Mouse (Mus musculus): ENCODE measurements around the gene Nelfe.

GRCm38 (mm10) chr17:34894074-34894597, 43.9 kb downstream of the Nelfe start:
- TF ChIP-seq MXI1 (IDR thresholded peaks at IDR 0.05; ENCODE audit: low read depth, low read length): no peak
- no peak for TF ChIP-seq USF1 (IDR thresholded peaks at IDR 0.05; ENCODE audit: low read depth, low read length)
- peak in 1 of 2 experiments; percentile 32; a peak in 1 of 4 replicates for TF ChIP-seq CTCF (conservative IDR thresholded peaks at IDR 0.05 in 1 of 2, IDR thresholded peaks at IDR 0.05 in 1 of 2; ENCODE audit: low read depth in 2 of 2, low read length in 2 of 2)
- TF ChIP-seq MAX (IDR thresholded peaks at IDR 0.05; ENCODE audit: low read length): no peak
- no peak for TF ChIP-seq MEF2A (IDR thresholded peaks at IDR 0.05; ENCODE audit: borderline replicate concordance, low read depth, low read length)
- no peak for TF ChIP-seq GABPA (IDR thresholded peaks at IDR 0.05; ENCODE audit: insufficient replicate concordance, low read depth, low read length)
- TF ChIP-seq TCF12 (IDR thresholded peaks at IDR 0.05; ENCODE audit: low read depth, low read length): peak; percentile 80
- no peak for TF ChIP-seq RAD21 (IDR thresholded peaks at IDR 0.05; ENCODE audit: low read depth, low read length)
- 0 out of 2 replicates have a peak, but pooled peaks have one; percentile 47 for TF ChIP-seq SIN3A (IDR thresholded peaks at IDR 0.05; ENCODE audit: low read length)
- TF ChIP-seq UBTF (IDR thresholded peaks at IDR 0.05; ENCODE audit: low read depth, low read length): no peak

Measured in CH12.LX (cell line).